Mouse (Mus musculus) ES-CJ7 (cell line): ENCODE measurements around the gene Cux1.

Experiments
- DNase-seq: peaks from one replicate; pipeline ENCODE4 v3.0.0; 2011; ENCODE audit warnings: low read depth, low spot score

The Cux1 gene

DNA sequence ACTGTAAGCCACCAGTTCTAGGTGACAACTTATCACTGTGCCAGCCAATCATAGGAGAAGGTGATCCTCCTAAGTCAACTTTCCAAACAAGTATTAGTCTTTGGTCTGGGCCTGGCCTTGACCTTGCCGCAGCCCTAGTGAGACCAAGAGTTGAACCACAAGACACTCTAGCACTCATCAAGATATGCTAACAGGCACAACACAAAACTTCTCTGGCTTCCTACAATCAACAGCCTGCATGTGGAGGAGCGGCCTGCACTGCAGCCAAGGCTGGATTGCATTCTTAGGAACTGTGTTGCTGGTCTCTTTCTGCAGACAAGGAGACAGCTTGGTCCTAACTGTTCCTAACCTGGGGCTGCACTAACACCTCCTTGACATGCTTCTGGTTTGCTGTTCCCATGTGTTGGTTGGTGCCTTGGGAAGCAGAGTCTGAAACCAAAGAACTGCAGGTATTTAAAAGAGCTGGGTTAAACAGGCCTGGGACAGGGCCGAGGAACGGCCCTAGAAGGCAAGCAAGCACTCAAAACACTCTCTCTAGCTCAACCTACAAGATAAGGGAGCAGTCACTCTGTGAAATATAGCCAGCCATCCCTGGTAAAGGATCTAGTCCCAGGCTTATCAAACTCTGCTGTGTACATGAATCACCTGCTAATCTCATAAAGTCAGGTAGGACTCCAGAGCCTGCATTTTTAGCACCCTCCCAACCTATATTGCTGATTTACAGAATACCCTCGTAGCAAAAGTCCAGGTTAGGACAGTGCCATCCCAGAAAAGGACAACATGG is 27.0 kb downstream of the Cux1 start:
- DNase-seq = no peak

DNA sequence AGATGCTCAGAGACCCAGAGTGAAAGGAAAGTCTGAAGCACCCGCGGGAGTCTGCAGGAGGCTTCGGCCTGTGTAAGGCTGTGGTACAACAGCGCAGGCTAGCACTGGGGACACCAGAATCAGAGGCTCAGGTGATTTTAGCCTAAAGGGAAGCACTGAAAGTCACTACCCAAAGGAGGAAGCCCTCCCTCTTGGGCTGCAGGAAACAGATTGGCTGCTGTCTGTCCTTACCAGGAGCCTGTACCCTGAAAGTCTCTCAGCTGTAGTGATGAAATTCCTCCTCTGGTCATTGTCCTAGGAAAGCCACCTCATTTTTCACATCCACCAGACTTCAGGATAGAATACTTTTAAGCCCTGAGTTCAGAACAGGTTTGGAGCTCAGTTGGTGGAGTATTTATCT is 30.5 kb downstream of the Cux1 start:
- no peak for DNase-seq

DNA sequence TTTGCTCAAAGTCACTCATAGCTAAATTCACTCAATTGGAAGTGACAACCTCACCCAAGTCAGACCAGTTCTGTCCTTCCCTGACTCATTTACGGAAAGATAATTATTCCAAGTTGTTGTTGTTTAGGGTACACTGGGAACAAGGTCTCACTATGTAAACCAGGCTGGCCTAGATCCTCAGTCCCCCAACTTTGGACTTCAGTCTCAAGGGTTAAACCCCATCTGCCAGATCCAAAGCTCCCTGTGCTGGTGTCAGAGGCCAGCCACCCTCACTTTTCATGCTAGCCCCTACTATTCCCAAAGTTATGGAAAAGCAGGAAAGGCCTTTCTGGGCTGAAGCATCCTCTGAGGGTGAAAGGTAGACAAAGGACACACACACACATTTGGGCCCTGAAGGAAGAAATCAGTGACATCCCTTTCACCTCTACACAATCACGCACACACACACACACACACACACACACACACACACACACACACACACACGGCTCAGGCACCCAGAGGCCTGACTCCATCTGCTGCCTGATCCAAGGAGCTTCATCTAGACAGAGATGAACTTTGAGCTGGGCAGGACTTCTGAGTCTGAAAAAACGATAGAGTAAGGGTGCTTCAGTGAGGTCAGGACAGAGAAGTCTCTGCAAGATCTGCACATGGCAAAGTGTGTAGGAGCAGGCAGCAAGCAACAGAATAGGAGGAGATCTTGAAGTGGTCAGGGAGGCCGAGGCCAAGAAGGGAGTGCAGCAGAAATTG is 31.1 kb downstream of the Cux1 start:
- no peak for DNase-seq

DNA sequence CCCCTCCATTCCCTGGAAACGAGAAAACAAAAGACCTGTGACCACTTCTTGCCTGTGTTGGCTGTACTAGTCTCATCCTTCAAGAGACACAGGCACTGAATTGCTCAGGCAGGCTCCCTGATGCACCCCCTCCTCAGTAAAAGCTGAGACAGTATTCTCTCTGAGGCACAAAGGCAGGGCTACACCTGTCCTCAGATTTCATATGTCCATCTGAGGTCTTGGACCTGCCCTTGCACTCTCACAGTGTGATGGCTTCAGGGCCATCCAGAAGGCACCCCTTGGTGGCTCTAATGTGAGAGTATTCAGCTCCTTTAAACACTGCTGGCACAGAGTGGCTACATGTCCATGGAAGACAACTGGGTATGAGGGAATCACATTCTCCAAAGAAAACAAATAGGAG is 32.1 kb downstream of the Cux1 start:
- DNase-seq = no peak

DNA sequence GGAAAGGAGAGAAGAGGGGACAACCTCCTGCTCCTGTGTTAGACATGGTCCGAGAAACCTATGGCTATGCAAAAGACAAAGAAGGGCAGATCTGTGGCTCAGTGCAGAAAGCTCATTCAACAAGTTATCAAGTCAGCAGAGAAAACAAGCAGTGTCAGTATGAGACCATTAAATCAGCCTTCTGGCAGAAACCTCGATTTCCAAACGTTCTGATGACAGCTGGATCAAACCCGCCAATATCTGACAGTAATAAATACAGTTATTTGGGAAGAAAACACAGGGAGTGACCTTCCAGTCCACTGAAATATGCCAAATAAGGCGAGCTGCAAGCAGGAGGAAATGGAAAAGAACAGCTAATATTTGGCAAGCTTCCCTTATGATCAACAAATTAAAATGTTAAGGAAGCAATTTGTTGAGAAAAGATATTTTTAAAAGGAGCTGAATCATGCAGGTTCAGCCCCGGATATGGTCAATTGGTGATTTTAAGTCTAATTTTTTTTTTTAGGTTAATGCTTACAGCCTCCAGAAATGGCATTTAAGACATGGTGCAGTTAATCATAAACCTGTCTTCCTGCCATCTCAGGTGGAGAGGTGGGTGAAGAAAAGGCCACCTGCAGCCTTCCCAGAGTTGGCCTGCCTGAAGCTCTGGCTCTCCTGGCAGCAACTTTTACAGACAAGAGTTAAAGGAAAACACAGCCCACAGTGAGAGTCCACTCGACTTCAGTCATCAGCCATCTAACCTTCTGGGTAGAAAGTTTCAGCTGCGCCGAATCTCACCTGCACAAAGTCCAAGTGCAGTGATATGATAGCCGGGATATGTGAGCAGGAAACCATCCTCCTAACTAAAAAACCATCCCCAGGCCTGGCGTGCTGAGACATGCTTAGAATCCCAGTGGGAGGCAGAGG is 33.7 kb downstream of the Cux1 start:
- DNase-seq = no peak

DNA sequence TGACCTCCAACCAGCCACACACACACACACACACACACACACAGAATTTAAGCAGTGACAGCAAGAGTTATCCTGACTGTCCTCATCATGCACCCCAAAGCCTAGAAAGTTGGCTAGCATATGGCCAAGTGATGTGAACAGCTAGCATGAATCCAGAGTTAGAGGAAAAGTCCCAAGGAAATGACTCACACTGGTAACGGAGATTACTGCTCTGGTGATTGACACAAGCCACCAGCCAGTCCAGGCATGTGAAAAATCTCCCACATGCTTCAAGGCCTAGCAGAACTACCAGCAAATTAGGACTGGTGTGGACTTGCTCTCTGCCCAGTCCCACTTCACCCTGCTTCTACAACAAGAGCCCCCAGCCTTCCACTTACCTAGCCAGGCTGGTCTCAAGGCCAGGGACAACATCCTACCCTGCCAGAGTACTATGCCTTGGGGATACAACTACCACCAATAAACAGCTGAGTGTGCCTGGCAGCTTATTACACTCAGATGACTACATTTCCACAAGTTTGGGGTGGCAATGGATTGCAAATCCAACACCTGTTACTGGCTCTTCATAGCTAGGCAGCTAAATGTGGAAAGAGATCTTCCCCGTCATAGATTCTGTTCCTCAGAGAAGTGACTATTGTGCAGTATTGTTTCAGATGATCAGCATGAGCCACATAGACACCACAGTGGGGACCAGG is 35.5 kb downstream of the Cux1 start:
- no peak for DNase-seq

DNA sequence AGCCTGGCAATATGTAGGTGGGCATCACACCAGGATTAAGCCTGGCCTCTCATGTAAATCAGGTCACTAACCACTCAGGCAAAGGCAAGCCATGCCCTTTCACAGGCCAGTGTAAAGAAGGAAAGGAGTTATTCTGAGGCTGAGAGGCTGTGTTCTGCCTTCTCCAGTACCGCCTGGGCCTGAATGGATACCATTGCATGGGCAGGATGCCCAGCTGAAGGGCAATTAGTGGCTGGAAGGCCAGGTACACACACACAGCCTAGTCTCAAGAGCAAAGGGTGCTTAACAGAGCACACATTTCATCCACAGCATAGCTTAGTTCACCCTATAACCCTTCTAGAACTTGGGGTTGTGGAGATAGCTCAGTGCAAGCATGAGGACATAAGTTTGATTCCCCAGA is 36.4 kb downstream of the Cux1 start:
- no peak for DNase-seq

DNA sequence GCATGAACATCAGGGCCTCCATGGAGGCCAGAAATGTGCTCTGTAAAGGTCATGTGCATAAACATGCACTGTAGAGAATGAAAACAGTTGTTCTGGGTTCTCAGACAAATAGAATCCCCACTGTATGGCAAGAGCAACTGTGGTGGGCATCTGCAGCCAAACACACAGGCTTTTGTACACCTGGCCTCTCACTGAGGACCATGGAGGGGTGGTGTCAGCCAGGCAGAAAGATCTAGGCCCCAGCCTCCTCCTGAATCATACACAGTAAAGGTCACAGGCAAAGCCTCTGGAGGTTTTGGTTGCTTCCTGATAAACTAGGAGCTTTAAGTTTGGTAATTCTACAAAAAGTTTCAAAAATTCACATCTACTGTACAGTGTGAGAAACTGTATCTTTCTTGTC is 38.1 kb downstream of the Cux1 start:
- no peak for DNase-seq

DNA sequence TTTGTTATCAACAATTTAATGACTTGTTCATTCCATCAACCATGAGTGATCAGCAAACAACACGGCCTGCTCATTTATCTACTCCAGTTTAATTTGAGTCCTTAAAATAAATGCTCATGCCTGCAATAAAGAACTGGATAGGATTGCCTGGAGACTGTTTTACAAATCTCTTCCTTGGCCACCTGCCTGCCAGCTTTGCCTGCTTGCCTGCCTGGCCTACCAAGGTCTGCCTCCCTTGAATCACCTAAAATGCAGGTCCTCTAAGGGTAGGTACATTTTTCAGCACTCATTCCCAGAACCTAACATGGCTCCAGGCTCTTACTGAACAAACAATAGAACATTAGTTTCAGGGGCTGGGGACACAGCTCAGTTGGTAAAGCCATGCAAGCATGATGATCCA is 39.4 kb downstream of the Cux1 start:
- no peak for DNase-seq

DNA sequence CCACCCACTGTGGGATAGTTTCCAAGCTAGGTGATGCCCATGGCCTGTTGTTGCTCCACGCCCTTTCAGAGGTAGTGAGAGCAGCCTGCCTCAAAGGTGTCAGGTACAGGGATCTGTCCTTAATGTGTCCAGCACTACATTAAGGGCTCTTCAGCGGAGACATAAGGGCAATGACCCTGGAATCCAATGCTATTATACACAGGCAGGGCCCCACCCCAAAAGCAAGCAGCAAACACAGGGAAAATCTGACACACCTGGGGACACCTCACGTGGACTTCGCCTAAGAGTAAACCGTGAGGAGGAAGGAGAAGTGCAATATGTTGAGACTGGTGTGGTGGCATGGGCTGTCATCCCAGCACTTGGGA is 40.8 kb downstream of the Cux1 start:
- DNase-seq = no peak

DNA sequence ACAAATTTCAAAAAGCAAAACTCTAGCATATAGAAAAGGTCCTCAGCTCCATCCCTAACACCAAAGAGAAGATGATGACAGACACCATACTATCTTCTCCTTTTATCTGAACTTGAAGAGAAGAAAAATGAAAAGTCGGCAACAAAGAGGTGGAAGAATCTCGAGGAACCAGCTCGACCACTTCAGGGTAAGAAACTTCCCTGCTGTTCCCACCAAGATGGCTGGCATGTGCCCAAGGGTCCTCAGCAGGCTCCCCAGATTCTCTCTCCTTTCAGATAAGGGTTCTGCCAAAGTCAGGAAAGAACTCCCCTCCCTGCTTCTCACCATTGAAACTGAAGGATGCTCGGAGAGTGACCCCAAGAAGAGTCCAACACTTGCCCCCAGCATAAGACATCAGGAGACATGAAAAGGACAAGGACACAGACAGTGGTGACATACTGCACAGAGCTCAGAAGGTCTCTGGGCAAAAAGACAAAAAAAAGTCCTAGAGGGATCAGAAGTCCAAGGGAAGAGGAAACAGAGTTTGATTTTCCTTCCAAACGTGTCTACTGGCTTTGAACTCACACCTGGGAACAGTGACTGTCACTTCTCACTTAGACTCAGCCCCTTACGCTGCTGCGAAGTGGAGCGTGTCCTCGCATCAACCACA is 41.3 kb downstream of the Cux1 start:
- DNase-seq = no peak

DNA sequence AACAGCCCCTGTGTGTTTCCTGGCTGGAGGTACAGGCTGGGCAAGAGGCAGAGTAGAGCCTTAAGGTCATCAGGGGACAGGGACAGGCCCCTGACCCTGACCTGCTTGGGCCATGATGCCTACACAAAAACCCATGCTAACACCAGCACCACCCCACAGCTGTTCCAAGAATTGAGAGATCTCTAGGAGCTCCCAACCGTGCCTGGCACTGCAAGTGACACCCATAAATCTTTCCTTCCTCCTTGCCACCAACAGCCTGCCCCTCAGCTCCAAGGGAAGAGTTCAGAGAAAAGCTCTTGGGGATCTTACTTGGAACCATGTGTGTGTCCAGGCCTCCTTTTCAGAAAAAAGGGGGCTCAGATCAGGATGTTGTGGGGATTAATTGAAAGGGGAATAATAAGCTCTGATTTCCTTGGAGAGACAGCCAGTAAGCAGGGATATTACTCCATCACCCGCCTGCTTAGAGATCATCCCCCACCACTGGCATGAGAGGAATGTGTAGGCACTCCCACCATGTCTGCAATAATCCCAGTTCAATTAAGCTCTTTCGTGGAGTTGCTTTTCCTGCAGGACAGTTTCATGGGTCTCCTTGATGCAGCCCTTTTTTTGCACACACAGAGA is 44.3 kb downstream of the Cux1 start:
- no peak for DNase-seq

DNA sequence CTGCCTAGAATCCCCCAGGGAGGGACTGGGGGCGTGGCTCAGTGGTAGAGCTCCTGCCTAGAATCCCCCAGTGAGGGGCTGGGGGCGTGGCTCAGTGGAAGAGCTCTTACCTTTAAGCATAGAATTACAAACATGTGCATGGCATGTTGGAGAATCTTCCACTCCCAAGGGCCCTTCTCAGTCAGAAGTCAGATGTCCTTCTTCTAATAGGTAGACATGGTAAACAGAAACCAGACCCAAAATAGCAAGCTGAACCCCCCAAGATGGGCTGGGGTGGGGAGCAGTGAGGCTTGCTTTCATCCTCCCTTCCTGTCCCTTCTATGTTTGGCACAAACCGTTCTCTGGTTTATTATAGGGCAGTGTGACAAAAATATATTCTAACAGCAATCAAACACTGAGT is 45.6 kb downstream of the Cux1 start:
- DNase-seq = no peak

DNA sequence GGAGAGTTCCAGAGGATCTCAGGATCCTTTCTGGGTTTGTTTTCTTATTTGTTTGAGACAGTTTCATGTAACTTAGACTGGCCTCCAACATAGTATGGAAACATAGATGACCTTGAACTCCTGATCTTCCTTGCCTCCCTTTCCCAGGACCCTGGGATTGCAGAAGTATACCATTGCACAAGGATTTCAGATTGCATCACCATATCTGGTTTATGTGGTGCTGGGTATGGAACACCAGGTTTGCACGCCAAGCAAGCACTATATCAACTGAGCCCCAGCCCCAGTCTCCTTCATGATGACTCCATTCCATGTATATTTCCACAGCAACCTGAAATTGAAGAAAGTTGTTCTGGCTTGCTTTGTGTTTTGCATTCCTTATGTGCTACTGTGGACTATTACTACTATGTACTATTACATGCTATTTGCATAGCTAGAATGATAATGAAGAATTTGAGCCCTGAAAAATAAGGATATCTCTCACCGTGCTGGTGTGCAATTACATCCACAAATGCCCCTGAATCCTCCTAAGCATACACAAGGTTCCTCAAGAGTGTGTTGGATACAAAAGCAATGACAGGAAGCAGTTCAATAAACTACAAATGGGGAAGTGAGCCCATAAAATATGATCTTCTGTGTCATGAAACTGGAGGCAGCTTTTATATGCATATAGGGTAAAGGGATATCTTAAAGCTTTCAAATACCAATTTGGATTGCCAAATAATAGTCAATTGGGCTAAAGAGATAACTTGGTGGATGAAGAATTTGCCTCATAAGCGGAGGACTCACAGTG is 48.4 kb downstream of the Cux1 start:
- DNase-seq = no peak

DNA sequence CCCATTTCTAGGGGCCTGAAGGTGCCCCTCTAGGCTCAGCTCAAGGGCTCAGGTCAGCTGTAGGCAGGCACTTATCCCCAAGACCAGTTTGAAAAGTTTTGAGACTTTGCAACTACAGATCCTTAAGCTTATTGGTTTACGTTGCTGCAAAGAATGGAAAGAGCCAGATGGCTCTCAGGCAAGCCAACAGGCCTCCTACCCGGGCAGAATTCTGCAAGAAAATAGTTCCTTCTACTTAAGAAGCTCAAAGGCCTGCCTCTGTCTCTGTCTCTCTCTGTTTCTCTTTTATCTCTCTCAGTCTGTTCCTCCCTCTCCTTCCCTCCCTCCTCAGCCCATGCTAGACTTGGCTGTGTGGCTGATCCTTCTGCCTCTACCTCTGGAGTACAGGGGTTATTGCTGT is 49.8 kb downstream of the Cux1 start:
- no peak for DNase-seq

DNA sequence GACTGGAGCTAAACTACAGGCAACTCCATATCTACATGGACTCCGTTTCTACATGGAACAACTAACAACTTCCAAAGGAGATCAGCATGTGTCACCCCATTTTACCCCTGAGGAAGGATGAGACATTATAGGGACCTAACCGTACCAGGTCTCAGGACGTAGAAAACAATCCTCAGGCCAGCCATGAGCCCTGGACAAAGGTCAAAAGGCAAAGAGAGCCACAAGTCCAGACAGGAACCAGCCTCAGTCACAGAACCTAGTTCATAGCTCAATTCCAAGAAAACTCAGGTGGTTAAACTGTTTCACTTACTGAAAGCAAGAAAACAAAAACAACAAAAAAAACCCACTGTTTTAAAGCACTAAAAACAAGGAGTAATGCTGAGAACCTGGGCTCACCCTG is 50.7 kb downstream of the Cux1 start:
- no peak for DNase-seq

DNA sequence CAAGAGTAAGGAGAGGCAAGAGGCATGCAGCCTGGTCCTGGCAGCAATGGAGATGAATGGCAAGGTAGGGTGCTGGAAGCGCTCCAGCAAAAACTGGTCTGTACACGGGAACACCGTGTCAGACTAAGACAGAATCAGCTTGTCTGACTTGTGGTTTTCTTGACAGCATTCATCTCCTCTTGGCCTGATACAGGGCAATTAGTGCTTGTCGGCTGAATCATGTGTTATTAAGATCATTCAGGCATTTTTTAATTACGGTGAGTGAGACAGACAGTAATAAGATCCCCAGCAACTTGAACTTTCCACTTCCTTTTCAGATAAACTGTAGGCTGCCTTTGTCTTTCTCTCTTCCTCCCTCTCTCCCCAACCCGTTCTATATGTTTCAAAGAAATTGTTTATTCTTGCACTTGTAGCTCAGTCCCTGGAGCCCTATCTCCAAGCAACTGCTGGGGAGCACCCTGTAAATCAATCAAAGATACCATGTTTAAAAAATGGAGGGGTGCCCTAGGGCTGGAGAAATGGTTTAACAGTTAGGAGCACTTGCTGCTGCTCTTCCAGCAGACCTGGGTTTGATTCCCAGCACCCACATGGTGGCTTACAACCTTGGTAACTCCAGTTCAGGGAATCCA is 53.1 kb downstream of the Cux1 start:
- no peak for DNase-seq

DNA sequence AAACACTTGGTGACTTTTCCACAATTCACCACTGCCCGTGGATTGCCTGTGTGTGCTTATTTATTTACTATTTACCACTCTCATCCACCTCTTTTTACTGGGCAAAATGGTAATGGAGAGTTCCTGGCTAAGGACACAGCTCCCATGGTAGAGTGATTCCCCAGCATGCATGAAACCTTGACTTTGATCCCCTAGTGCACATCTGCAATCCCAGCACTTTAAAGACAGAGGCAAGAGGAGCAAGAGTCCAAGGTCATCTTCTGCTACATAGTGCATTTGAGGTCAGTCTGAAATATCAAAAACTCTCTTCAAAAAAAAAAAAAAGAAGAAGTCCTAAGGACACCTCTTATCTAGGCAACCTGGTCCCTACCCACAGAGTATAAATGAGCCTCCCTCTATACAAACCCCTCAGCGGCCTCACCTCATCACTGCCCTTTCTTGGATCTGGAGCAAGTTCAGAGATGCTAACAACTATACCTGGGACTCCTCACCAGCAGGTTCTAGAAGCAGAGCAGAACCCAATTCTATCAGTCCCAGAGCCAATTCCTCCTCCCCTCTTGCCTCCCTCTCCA is 55.1 kb downstream of the Cux1 start:
- no peak for DNase-seq

DNA sequence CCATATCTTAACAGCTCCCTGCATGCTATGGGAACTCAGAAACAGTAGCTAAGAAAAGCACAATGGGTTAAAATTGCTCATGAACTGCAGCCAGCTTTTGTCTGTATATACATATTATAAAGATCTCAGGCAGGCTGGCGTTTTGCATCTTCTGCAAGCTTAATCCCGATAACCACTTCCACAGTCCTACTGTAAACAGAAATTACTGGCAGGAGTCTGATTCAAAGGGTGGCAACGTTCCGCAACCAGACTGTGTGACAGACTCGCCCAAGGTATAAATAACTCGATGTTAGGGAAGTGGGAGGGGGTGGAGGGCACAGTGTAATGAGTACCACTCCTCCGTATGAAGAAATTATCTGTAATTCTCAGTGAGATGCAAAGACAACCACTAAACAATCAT is 55.9 kb downstream of the Cux1 start:
- DNase-seq = no peak
